8 mouse cellular contexts compared by ENCODE assay signal in the genomic region with DNA sequence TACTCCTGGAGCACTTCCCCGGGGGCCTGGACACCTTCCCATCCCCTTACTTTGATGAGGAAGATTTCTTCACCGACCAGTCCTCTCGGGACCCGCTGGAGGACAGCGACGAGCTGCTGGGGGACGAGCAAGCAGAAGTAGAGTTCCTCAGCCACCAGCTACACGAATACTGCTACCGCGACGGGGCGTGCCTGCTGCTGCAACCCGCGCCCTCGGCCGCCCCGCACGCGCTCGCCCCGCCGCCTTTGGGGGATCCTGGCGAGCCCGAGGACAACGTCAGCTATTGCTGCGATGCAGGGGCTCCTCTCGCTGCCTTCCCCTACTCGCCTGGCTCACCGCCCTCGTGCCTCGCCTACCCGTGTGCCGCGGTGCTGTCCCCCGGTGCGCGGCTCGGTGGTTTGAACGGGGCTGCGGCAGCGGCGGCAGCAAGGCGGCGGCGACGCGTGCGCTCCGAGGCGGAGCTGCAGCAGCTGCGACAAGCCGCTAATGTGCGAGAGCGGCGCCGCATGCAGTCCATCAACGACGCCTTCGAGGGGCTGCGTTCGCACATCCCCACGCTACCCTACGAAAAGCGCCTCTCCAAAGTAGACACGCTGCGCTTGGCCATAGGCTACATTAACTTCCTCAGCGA. TPM values are rescaled to one million over a fixed set of nuclear protein-coding genes. Genes with fewer than 3 reads are reported as not detected.
A peak's percentile ranks its signal among the peaks of the same experiment; 100 is the strongest.
DNase-seq lines count a peak whose midpoint lies in the region; ATAC-seq lines count a peak whose summit lies in the region.
"Had no signal": no experiment of that assay in that cellular context is flagged by ENCODE, and none has a peak within 500 bp of the region (broad histone marks: within the 10 kb centered on the region; RNA-seq: fewer than 3 reads in every experiment).

No protein-coding gene starts in this region.

- peak overlapping the region; percentile 50 for H3K4me2 ChIP-seq in lung, embryonic 15.5 days
- H3K4me2 ChIP-seq in forebrain, embryonic 14.5 days (ENCODE audit: low read length): peak overlapping the region; percentile 61
- peak overlapping the region; percentile 65 for H3K4me2 ChIP-seq in limb, embryonic 13.5 days (replicated peaks)
- peak overlapping the region; percentile 49 for H3K4me2 ChIP-seq in stomach, embryonic 16.5 days (ENCODE audit: low read depth, low read length)

- no peak overlapping the region for H3K27ac ChIP-seq in lung, embryonic 15.5 days
- H3K27ac ChIP-seq in forebrain, embryonic 14.5 days (ENCODE audit: low read depth, low read length): no peak overlapping the region
- no peak overlapping the region for H3K27ac ChIP-seq in limb, embryonic 13.5 days
- H3K27ac ChIP-seq in stomach, embryonic 16.5 days (ENCODE audit: low read length): no peak overlapping the region

- H3K4me1 ChIP-seq in lung, embryonic 15.5 days: peaks cover 19% of the 10 kb centered on the region
- H3K4me1 ChIP-seq in forebrain, embryonic 14.5 days (ENCODE audit: control insufficient read depth, insufficient read depth, low read length): peaks cover 8% of the 10 kb centered on the region
- peaks cover 23% of the 10 kb centered on the region for H3K4me1 ChIP-seq in limb, embryonic 13.5 days
- H3K4me1 ChIP-seq in stomach, embryonic 16.5 days (ENCODE audit: control insufficient read depth, insufficient read depth, low read length): peaks cover 4% of the 10 kb centered on the region; the same call in 1 of the 2 replicates

- no peaks in the 10 kb centered on the region for H3K9me3 ChIP-seq in lung, embryonic 15.5 days
- no peaks in the 10 kb centered on the region for H3K9me3 ChIP-seq in forebrain, embryonic 14.5 days (replicated peaks; ENCODE audit: control insufficient read depth, low read length)
- H3K9me3 ChIP-seq in limb, embryonic 13.5 days: no peaks in the 10 kb centered on the region
- no peaks in the 10 kb centered on the region for H3K9me3 ChIP-seq in stomach, embryonic 16.5 days (replicated peaks; ENCODE audit: control insufficient read depth, low read length)

- H3K4me3 ChIP-seq in lung, embryonic 15.5 days: peak overlapping the region; percentile 23
- peak overlapping the region; percentile 31 for H3K4me3 ChIP-seq in forebrain, embryonic 14.5 days (ENCODE audit: low read depth, low read length)
- H3K4me3 ChIP-seq in limb, embryonic 13.5 days: peak overlapping the region; percentile 38
- H3K4me3 ChIP-seq in stomach, embryonic 16.5 days (replicated peaks; ENCODE audit: low read length): peak overlapping the region; percentile 30

- no peak for DNase-seq in lung, adult 18-20 months
- DNase-seq in forebrain, embryonic 14.5 days (ENCODE audit: low spot score): peak; percentile 66
- no peak for DNase-seq in cerebellum, postnatal 36 days
- no peak for DNase-seq in frontal cortex, postnatal 36 days (ENCODE audit: low spot score in 2 of 2)
- DNase-seq: kidney, adult 8-10 months had no signal

- H3K36me3 ChIP-seq in lung, embryonic 15.5 days: no peaks in the 10 kb centered on the region
- no peaks in the 10 kb centered on the region for H3K36me3 ChIP-seq in forebrain, embryonic 14.5 days (ENCODE audit: control insufficient read depth, insufficient read depth, low read length)
- no peaks in the 10 kb centered on the region for H3K36me3 ChIP-seq in limb, embryonic 13.5 days
- no peaks in the 10 kb centered on the region for H3K36me3 ChIP-seq in stomach, embryonic 16.5 days (ENCODE audit: control insufficient read depth, insufficient read depth, low read length)

- H3K9ac ChIP-seq in lung, embryonic 15.5 days: no peak overlapping the region
- peak overlapping the region; percentile 37; the same call in 1 of the 2 replicates for H3K9ac ChIP-seq in forebrain, embryonic 14.5 days (ENCODE audit: low read length)
- no peak overlapping the region for H3K9ac ChIP-seq in limb, embryonic 13.5 days
- H3K9ac ChIP-seq in stomach, embryonic 16.5 days (ENCODE audit: low read length): peak overlapping the region; percentile 10; the same call in 1 of the 2 replicates

- H3K27me3 ChIP-seq in lung, embryonic 15.5 days: peaks cover 96% of the 10 kb centered on the region
- peaks cover 88% of the 10 kb centered on the region for H3K27me3 ChIP-seq in forebrain, embryonic 14.5 days (replicated peaks; ENCODE audit: control insufficient read depth, insufficient read depth, low read length)
- peaks cover 98% of the 10 kb centered on the region for H3K27me3 ChIP-seq in limb, embryonic 13.5 days
- peaks cover 86% of the 10 kb centered on the region for H3K27me3 ChIP-seq in stomach, embryonic 16.5 days (ENCODE audit: control insufficient read depth, insufficient read depth, low read length)

- WGBS in lung, embryonic 15.5 days: under 1% methylated on average over 67 of the region's 67 CpGs
- WGBS in forebrain, embryonic 14.5 days: under 1% methylated on average over 51 of the region's 67 CpGs
- WGBS in limb, embryonic 13.5 days: under 1% methylated on average over 67 of the region's 67 CpGs
- WGBS in stomach, embryonic 16.5 days: under 1% methylated on average over 67 of the region's 67 CpGs

- ATAC-seq in lung, embryonic 15.5 days (ENCODE audit: borderline replicate concordance, extremely low read depth, low FRiP score, low TSS enrichment): peak; percentile 58; the same call in 1 of the 2 replicates
- peak; percentile 56 for ATAC-seq in forebrain, embryonic 14.5 days
- peak; percentile 15; the same call in 1 of the 2 replicates for ATAC-seq in limb, embryonic 13.5 days (ENCODE audit: low FRiP score, low read depth)
- no peak for ATAC-seq in stomach, embryonic 16.5 days (ENCODE audit: insufficient read depth, low FRiP score)

RNA-seq across cellular contexts. Expression of a gene that starts 0.5 kb away (rescaled TPM):
- polyA plus RNA-seq in lung, embryonic 15.5 days (2015; fragmentation: Nextera tagmentation; extraction: Ambion mirVana): not detected in 2 replicates
- polyA plus RNA-seq in forebrain, embryonic 14.5 days (2014; fragmentation: Nextera tagmentation; extraction: Ambion mirVana): 0.37 TPM in 1 of 2 replicates, not detected in the other
- not detected in 2 replicates for polyA plus RNA-seq in limb, embryonic 13.5 days (2015; fragmentation: Nextera tagmentation; extraction: Ambion mirVana)
- 11.5 and 17.1 TPM in 2 replicates for polyA plus RNA-seq in stomach, embryonic 16.5 days (2015; fragmentation: Nextera tagmentation; extraction: Ambion mirVana)

Comparison
In these comparisons a context has a peak if more than half of its experiments do, and no peak if none do; other contexts are left out.
1. H3K9ac ChIP-seq: peak in forebrain, embryonic 14.5 days (single experiment) and stomach, embryonic 16.5 days (single experiment); none in lung, embryonic 15.5 days (single experiment) and limb, embryonic 13.5 days (single experiment).
2. Peak in every context shown above with its lines, with median percentiles within 50 percentile points of each other: H3K4me2 ChIP-seq and H3K4me3 ChIP-seq.